20 mouse cellular contexts compared by ENCODE assay signal in the genomic region with DNA sequence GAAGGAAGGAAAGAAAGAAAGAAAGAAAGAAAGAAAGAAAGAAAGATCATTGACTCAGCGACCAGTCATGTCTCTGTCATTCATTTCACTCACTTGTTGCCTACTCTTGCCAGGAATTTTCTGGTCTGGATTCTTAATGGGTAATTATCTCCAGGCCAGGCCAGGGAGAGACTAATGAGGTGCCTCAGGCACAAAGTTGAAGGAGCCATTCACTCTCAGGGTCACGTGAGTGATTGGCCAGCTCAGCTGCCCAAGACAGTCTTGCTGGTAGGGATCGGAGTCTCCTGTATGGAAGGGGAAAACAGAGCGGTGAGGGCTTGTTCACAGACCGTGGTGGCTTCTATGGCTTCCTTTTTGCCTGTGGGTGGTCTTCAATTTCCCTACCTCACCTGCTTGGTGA.
DNase-seq lines count a peak whose midpoint lies in the region; ATAC-seq lines count a peak whose summit lies in the region.
"Had no signal": no experiment of that assay in that cellular context is flagged by ENCODE, and none has a peak within 500 bp of the region (broad histone marks: within the 10 kb centered on the region; RNA-seq: fewer than 3 reads in every experiment).

No protein-coding gene starts in this region.

- WGBS in forebrain, embryonic 10.5 days = 11% methylated on average over 5 of the region's 5 CpGs
- WGBS in forebrain, embryonic 15.5 days = 6% methylated on average over 5 of the region's 5 CpGs
- WGBS in embryonic facial prominence, embryonic 10.5 days = 17% methylated on average over 5 of the region's 5 CpGs

- H3K36me3 ChIP-seq in forebrain, embryonic 10.5 days (replicated peaks) = no peaks in the 10 kb centered on the region
- no peaks in the 10 kb centered on the region for H3K36me3 ChIP-seq in forebrain, embryonic 15.5 days
- H3K36me3 ChIP-seq in embryonic facial prominence, embryonic 10.5 days (replicated peaks) = no peaks in the 10 kb centered on the region
- H3K36me3 ChIP-seq: heart, embryonic 13.5 days; kidney, embryonic 15.5 days had no signal

- H3K4me1 ChIP-seq in forebrain, embryonic 10.5 days = peaks cover 47% of the 10 kb centered on the region
- peaks cover 41% of the 10 kb centered on the region for H3K4me1 ChIP-seq in forebrain, embryonic 15.5 days
- H3K4me1 ChIP-seq in embryonic facial prominence, embryonic 10.5 days = peaks cover 41% of the 10 kb centered on the region

- H3K4me2 ChIP-seq in forebrain, embryonic 15.5 days (replicated peaks) = no peak overlapping the region
- H3K4me2 ChIP-seq: heart, embryonic 13.5 days; hindbrain, embryonic 14.5 days; kidney, embryonic 15.5 days had no signal

- no peak overlapping the region for H3K4me3 ChIP-seq in forebrain, embryonic 10.5 days
- no peak overlapping the region for H3K4me3 ChIP-seq in forebrain, embryonic 15.5 days
- no peak overlapping the region for H3K4me3 ChIP-seq in embryonic facial prominence, embryonic 10.5 days
- H3K4me3 ChIP-seq: heart, embryonic 13.5 days; kidney, embryonic 15.5 days had no signal

- H3K27me3 ChIP-seq in forebrain, embryonic 10.5 days (ENCODE audit: poor library complexity, severe bottlenecking) = peaks cover 73% of the 10 kb centered on the region
- 0 out of 2 replicates have a peak, but pooled peaks cover 6% of the 10 kb centered on the region for H3K27me3 ChIP-seq in forebrain, embryonic 15.5 days
- H3K27me3 ChIP-seq in embryonic facial prominence, embryonic 10.5 days (replicated peaks; ENCODE audit: low read depth, poor library complexity, severe bottlenecking) = peaks cover 53% of the 10 kb centered on the region

- no peaks in the 10 kb centered on the region for H3K9me3 ChIP-seq in forebrain, embryonic 10.5 days
- H3K9me3 ChIP-seq in forebrain, embryonic 15.5 days = no peaks in the 10 kb centered on the region
- H3K9me3 ChIP-seq in embryonic facial prominence, embryonic 10.5 days = no peaks in the 10 kb centered on the region
- H3K9me3 ChIP-seq: heart, embryonic 13.5 days; kidney, embryonic 15.5 days had no signal

- no peak overlapping the region for H3K9ac ChIP-seq in forebrain, embryonic 15.5 days (replicated peaks)
- H3K9ac ChIP-seq: heart, embryonic 13.5 days; hindbrain, embryonic 14.5 days; kidney, embryonic 15.5 days had no signal

- peak; percentile 31 for DNase-seq in forebrain, embryonic 10.5 days (ENCODE audit: extremely low spot score, low spot score)
- peak; percentile 6 for DNase-seq in kidney, adult 9 months
- no peak for DNase-seq in kidney, adult 8-10 months
- peak; percentile 89 for DNase-seq in Muller cell, postnatal 12 days (ENCODE audit: inconsistent ontology term)
- peak; percentile 50 for DNase-seq in embryonic facial prominence, embryonic 10.5 days (ENCODE audit: low spot score)
- DNase-seq in heart, postnatal 4 days = no peak
- DNase-seq: adrenal gland, adult 8-10 months; adrenal gland, postnatal 36 days; cerebellum, adult 11 months; cerebellum, adult 9-10 months; cerebellum, postnatal 25 days; gastrocnemius, postnatal 36 days; heart, adult 11 months; heart, postnatal 36 days; kidney, adult 11 months had no signal

- ATAC-seq in forebrain, embryonic 15.5 days (replicated peaks) = no peak
- ATAC-seq in inflammation-experienced regulatory T-cells, adult 6 months = no peak

- no peak overlapping the region for H3K27ac ChIP-seq in forebrain, embryonic 10.5 days
- H3K27ac ChIP-seq in forebrain, embryonic 15.5 days (replicated peaks) = no peak overlapping the region
- H3K27ac ChIP-seq in embryonic facial prominence, embryonic 10.5 days (replicated peaks) = no peak overlapping the region
- H3K27ac ChIP-seq: heart, embryonic 13.5 days; hindbrain, embryonic 14.5 days; kidney, embryonic 15.5 days had no signal

Comparison
In these comparisons a context has a peak if more than half of its experiments do, and no peak if none do; other contexts are left out.
1. DNase-seq: peak in forebrain, embryonic 10.5 days (single experiment), kidney, adult 9 months (single experiment), Muller cell, postnatal 12 days (single experiment) and embryonic facial prominence, embryonic 10.5 days (single experiment); none in kidney, adult 8-10 months (0 of 2) and heart, postnatal 4 days (single experiment).